Mouse (Mus musculus) liver, embryonic 13.5 days (tissue): ENCODE data around the gene Gna15. TPM values are rescaled to one million over a fixed set of nuclear protein-coding genes. Genes with fewer than 3 reads are reported as not detected.

Source experiments
- ATAC-seq: fragments of 200-750 bp; cut with Nextera tagmentation; 2 replicates; pipeline ENCODE4 v1.8.0; 2017; ENCODE audit warnings: low read depth, mild to moderate bottlenecking, moderate number of reproducible peaks, moderate library complexity
- DNase-seq: peaks from one replicate; pipeline ENCODE4 v3.0.0; 2022
- H3K27ac ChIP-seq: fragments of 300-500 bp; sonication (generic); 2 replicates; pipeline ENCODE4 v1.5.1; 2015; ENCODE audit warnings: moderate library complexity, mild to moderate bottlenecking, inconsistent platforms
- H3K27me3 ChIP-seq: fragments of 300-500 bp; sonication (generic); 2 replicates; pipeline ENCODE4 v1.6.1; 2015; ENCODE audit warnings: mild to moderate bottlenecking, inconsistent platforms
- H3K36me3 ChIP-seq: fragments of 300-500 bp; sonication (generic); 2 replicates; pipeline ENCODE4 v1.6.1; 2015; ENCODE audit warnings: mild to moderate bottlenecking, inconsistent platforms
- H3K4me1 ChIP-seq: fragments of 300-500 bp; sonication (generic); replicated peaks from 2 replicates; pipeline ENCODE4 v1.6.1; 2015; ENCODE audit warnings: inconsistent platforms
- H3K4me2 ChIP-seq: fragments of 300-500 bp; sonication (generic); 2 replicates; pipeline ENCODE4 v1.6.1; 2015; ENCODE audit warnings: inconsistent platforms, mild to moderate bottlenecking, moderate library complexity
- H3K4me3 ChIP-seq: fragments of 300-500 bp; sonication (generic); replicated peaks from 2 replicates; pipeline ENCODE4 v1.5.1; 2015; ENCODE audit warnings: mild to moderate bottlenecking, inconsistent platforms
- H3K9ac ChIP-seq: fragments of 300-500 bp; sonication (generic); 2 replicates; pipeline ENCODE4 v1.6.1; 2015; ENCODE audit warnings: mild to moderate bottlenecking, inconsistent platforms
- H3K9me3 ChIP-seq: fragments of 300-500 bp; sonication (generic); replicated peaks from 2 replicates; pipeline ENCODE4 v1.6.1; 2016; ENCODE audit warnings: inconsistent platforms
- WGBS: fragments of 180-500 bp; shearing (Covaris S2); methylation state at CpG from one replicate; pipeline ENCODE4 v1.1.7; 2015; ENCODE audit not compliant: insufficient replicate concordance; 5-methylcytosine and 5-hydroxymethylcytosine counted together
- polyA plus RNA-seq: library from polyadenylated mRNA; unstranded; fragments of >200 nt; fragmentation: Nextera tagmentation; extraction: Ambion mirVana; gene quantifications from 2 replicates; pipeline ENCODE4 v1.2.1, GENCODE M21; 2015

The Gna15 gene
- polyA plus RNA-seq, 1 experiment from 2014 or later = 7.2 TPM

DNA sequence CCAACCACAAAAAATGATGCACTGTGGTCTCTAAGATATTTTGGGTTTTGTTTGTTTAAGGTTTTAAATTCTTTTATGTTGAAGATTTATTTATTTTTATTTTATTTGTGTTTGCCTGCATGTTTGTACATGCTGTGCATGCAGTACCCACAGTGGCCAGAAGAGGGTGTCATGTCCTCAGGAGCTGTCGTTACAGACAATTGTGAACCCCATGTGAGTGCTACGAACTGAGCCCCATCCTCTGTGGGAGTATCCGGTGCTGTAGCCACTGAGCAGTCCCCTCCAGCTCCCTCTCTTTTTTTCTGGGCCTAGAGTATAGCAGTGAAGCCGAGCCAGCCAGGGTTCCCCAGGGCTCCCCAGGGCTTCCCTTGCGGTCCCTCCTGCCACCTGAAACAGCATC is 29.2 kb upstream of the Gna15 start:
- Histone ChIP-seq H3K4me3 (no peak overlapping the region), H3K9me3 (no peaks in the 10 kb centered on the region), H3K36me3 (no peaks in the 10 kb centered on the region), H3K9ac (no peak overlapping the region), H3K27me3 (no peaks in the 10 kb centered on the region), H3K4me2 (no peak overlapping the region), H3K4me1 (peaks cover 17% of the 10 kb centered on the region), H3K27ac (no peak overlapping the region)
- no peak for DNase-seq
- ATAC-seq = no peak
- 74% methylated on average over 5 of the region's 5 CpGs for WGBS

DNA sequence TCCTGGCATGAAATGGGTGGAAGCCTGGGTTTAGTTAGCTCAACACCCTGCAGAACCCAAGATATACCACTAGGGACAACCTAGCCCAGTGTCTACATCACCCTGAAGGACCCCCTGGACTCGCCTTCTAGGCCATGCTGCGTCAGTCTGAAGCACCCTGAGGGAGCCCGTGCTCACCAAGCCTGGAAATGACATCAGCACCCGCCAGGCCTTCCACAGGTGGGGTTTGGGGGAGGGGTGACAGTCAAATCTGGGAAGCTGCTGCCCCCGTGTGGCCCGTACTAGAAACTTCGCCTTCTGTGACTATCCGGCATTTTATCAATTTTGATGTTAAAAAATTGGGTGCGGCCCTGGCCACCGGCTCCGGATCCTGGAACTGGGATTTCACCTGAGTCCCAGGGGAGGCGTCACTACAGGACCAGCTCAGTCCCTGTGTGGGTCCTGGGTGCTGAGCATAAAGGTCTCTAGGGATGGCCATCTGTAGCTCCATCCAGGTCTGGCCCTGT is 27.6 kb upstream of the Gna15 start:
- WGBS = 2% methylated on average over 12 of the region's 12 CpGs

DNA sequence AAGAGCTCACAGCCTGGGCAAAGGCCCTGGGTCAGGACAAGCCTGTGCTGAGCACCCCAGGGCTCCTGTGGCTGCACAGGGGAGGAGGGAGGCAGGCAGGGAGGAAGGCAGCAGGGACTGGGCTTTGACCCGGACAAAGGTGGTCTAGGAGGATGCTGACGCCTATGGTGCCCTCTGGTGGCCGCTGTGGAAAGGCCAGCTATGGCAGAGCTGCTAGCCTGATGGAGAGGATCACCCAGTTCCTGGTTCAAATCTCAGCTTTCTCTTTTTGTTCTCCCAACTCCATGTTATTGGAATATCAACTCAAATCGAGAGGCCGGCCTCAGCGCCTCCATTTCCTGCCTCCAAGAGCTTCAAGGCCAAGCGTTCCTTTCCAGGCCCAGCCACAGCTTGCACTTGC is 26.2 kb upstream of the Gna15 start:
- no peak overlapping the region for H3K4me2 ChIP-seq
- peaks cover 38% of the 10 kb centered on the region for H3K4me1 ChIP-seq
- no peaks in the 10 kb centered on the region for H3K27me3 ChIP-seq
- no peak overlapping the region for H3K4me3 ChIP-seq
- ATAC-seq = no peak
- WGBS = 12% methylated on average over 7 of the region's 7 CpGs
- H3K36me3 ChIP-seq = no peaks in the 10 kb centered on the region
- H3K27ac ChIP-seq = no peak overlapping the region
- peak; percentile 65 for DNase-seq
- no peaks in the 10 kb centered on the region for H3K9me3 ChIP-seq
- H3K9ac ChIP-seq = no peak overlapping the region

More for the DNA sequence above, 27.6 kb upstream of the Gna15 start:
- Histone ChIP-seq H3K36me3 (no peaks in the 10 kb centered on the region), H3K9me3 (no peaks in the 10 kb centered on the region), H3K4me2 (peak overlapping the region; percentile 5; the same call in 1 of the 2 replicates), H3K27me3 (no peaks in the 10 kb centered on the region), H3K27ac (peak overlapping the region; percentile 29), H3K4me3 (no peak overlapping the region), H3K4me1 (peaks cover 24% of the 10 kb centered on the region), H3K9ac (peak overlapping the region; percentile 39; the same call in 1 of the 2 replicates)
- ATAC-seq (peak; percentile 64), DNase-seq (peak; percentile 61)

DNA sequence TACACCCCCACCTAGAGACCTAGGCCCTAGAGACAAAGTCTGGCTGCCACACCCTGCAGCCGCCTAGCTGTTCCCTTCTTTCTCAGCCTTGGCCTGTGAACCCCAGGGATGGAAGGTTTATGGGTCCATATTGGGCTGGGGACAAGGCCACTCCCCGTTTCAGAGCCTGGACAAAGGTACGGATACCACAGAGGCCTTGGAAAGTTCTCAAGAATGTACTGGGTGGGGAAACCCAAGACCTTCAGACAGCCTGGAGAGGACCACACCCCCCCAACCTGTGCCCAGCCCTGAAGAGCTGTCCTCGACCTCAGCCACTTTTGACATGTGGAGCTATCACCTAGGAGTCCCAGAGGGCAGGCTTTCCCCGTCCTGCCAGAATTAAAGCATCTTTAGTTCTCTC is 24.9 kb upstream of the Gna15 start:
- H3K4me2 ChIP-seq = no peak overlapping the region
- 65% methylated on average over 5 of the region's 5 CpGs for WGBS
- peaks cover 45% of the 10 kb centered on the region for H3K4me1 ChIP-seq
- H3K27me3 ChIP-seq = no peaks in the 10 kb centered on the region
- H3K4me3 ChIP-seq = no peak overlapping the region
- H3K36me3 ChIP-seq = no peaks in the 10 kb centered on the region
- ATAC-seq = no peak
- no peak overlapping the region for H3K27ac ChIP-seq
- no peak for DNase-seq
- H3K9ac ChIP-seq = no peak overlapping the region
- no peaks in the 10 kb centered on the region for H3K9me3 ChIP-seq

DNA sequence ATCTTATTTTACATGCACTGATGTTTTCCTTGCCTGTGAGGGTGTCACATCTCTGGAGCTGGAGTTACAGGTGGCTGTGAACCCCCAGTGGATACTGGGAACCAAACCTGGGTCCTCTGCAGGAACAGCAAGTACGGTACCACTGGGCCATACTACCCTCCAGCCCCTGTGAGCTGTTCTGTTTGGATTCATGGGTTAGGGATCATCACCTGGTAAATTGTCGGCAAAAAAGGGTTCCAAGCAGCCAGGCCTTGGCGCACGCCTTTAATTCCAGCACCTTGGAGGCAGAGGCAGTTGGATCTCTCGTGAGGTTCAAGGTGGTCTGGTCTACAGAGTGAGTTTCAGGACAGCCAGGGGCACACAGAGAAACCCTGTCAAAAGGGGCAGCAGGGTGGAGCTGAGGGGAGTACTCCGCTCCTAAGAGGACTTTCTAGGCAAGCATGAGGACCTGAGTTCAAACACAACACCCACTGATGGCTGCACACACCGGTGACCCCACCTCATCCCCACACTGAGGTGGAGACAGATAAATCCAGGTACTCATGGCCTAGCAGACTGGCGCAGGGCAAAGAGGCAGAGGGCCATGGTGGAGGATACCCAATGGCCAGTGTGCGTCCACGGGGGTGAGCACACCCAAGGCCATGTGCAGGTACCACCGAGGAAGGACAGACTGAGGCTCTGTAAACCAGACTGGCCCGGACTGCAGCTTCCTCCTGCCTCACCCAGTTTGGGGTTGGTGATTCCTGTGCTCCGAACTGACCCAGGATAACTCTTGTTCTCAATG is 23.0 kb upstream of the Gna15 start:
- H3K27me3 ChIP-seq = no peaks in the 10 kb centered on the region
- no peak overlapping the region for H3K4me3 ChIP-seq
- H3K4me1 ChIP-seq = peaks cover 64% of the 10 kb centered on the region
- no peak for DNase-seq
- peak overlapping the region; percentile 62 for H3K9ac ChIP-seq
- no peaks in the 10 kb centered on the region for H3K9me3 ChIP-seq
- peak overlapping the region; percentile 93 for H3K27ac ChIP-seq
- 81% methylated on average over 13 of the region's 13 CpGs for WGBS
- no peak for ATAC-seq
- peak overlapping the region; percentile 97 for H3K4me2 ChIP-seq
- peaks cover 6% of the 10 kb centered on the region; the same call in 1 of the 2 replicates for H3K36me3 ChIP-seq

DNA sequence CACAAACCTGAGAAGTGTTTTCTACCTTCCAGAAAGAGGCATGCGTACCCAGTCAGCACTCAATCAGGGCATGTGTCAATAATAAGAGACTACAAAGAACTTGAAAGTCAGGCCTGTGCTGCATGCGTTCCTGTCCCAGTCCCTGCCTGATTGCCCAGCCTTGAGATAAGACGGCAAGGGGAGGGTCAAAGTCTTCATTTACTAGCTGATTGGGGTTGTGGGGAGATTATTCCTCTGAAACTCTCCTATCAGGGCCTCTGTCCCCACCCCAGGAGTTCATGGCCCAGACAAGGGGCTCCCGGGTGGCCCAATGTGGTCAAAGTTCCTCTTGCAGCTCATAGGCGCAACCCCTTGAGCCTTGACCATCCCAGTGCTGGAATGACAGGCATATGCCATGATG is 22.3 kb upstream of the Gna15 start:
- Histone ChIP-seq H3K9ac (peak overlapping the region; percentile 62), H3K4me2 (peak overlapping the region; percentile 97), H3K36me3 (peaks cover 10% of the 10 kb centered on the region; the same call in 1 of the 2 replicates), H3K4me3 (no peak overlapping the region), H3K27me3 (no peaks in the 10 kb centered on the region), H3K4me1 (peaks cover 64% of the 10 kb centered on the region), H3K9me3 (no peaks in the 10 kb centered on the region), H3K27ac (peak overlapping the region; percentile 93)
- 10% methylated on average over 5 of the region's 5 CpGs for WGBS
- ATAC-seq = peak; percentile 47
- DNase-seq = peak; percentile 63

DNA sequence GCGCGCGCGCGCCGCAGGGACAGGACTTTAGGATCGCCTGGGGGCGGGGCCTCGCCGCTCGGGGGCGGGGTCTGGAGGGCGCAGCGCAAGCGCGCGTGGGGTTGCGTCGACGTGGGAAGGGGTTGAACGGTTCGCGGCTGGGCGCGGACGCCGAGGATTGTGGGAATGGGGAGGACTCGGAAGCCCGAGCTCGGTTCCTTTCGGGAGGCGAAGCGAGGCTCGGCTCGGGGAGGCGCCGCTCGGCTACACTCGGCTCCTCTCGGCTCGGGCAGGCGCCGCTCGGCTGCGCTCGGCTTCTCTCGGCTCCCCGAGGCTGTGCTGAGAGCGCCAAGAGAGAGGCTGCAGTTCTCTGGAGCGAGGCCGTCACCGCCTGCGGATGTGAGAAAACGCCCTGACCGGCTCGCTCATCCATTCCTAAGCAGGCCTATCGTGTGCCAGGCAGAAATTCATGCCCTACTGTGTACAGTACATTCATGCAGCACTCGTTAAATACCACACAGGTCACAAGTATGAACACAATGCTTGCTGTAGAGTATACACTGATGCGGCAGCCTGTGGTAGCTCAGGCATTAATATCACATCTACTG is 21.2 kb upstream of the Gna15 start, which contains the start of gene Gna11:
TSS of gene Gna11 (minus strand) at position 30 of the 587 bp plus-strand sequence.
- no peaks in the 10 kb centered on the region for H3K27me3 ChIP-seq
- ATAC-seq (peak; percentile 86), DNase-seq (peak; percentile 99)
- peak within 1 kb of the TSS; percentile 97 for H3K4me2 ChIP-seq
- peaks cover 61% of the 10 kb centered on the region for H3K4me1 ChIP-seq
- no peaks in the 10 kb centered on the region for H3K9me3 ChIP-seq
- WGBS = 2% methylated on average over 57 of the region's 59 CpGs
- peak within 1 kb of the TSS; percentile 93 for H3K27ac ChIP-seq
- peak within 1 kb of the TSS; percentile 90 for H3K9ac ChIP-seq
- H3K4me3 ChIP-seq = peak within 1 kb of the TSS; percentile 85
- H3K36me3 ChIP-seq = peaks cover 15% of the 10 kb centered on the region

DNA sequence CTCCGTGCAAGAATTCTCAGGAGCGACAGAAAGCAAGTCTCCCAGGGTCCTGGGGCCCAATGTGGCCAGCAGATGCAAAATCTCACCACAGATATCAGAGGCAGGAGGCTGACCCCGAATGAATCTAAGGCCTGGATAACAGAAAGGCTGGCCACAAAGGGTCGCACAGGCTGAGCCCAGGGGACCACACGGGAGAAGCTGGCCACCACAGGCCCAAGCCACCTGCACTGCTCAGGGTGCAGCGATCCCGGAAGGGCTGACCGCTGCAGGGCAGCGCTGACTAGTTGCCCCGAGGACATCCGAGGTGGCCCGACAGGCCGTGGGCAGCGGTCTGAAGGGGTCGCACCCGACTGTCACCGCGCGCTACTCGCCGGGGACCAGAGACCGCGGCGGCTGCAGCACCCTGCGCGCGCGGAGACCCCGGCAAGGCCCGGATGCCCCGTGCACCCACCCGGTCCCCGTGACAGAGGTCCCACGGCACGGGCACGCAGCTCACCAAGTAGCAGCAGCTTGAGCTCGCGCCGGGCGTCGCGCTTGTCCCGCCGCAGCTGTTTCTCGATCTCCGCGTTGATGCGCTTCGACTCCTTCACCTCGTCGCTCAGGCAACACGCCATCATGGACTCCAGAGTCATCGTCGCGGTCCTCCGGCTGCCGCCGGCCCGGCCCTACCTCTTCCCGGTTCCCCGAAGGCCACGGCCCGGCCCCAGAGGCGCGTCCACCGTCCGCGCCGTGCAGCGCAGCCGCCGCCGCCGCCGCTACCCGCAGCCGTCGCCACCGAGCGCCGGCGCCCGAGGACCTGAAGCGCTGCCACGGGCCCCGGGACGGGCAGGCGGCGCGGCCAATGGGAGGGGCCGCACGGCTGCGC is 20.5 kb upstream of the Gna15 start:
- peak overlapping the region; percentile 85 for H3K4me3 ChIP-seq
- H3K9ac ChIP-seq = peak overlapping the region; percentile 90
- DNase-seq (no peak), ATAC-seq (peak; percentile 4; the same call in 1 of the 2 replicates)
- peak overlapping the region; percentile 97 for H3K4me2 ChIP-seq
- H3K9me3 ChIP-seq = no peaks in the 10 kb centered on the region
- peaks cover 61% of the 10 kb centered on the region for H3K4me1 ChIP-seq
- H3K27ac ChIP-seq = peak overlapping the region; percentile 93
- WGBS = under 1% methylated on average over 93 of the region's 93 CpGs
- H3K36me3 ChIP-seq = peaks cover 21% of the 10 kb centered on the region
- no peaks in the 10 kb centered on the region for H3K27me3 ChIP-seq

DNA sequence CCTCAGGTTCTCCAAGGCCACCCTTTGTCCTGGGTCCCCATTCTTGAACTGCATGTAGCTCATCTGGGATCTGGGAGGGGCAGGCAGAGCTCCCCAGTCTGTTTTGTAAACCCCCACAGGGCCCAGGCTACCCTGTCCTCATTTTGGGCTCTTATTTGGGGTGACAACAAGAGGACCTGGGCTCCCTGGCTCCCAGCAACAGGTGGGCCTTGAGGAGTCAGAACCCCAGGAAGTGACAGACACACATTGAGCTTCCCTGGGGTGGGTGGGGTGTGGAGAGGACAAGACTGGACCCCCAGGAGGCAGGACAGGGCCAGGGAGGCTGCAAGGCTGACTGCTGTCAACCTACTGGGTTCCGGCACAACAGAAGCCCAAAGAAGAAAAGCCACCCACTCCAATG is 19.6 kb upstream of the Gna15 start:
- Histone ChIP-seq H3K9me3 (no peaks in the 10 kb centered on the region), H3K27ac (peak overlapping the region; percentile 93; the same call in 1 of the 2 replicates), H3K27me3 (no peaks in the 10 kb centered on the region), H3K36me3 (peaks cover 29% of the 10 kb centered on the region), H3K4me1 (peaks cover 67% of the 10 kb centered on the region), H3K4me2 (peak overlapping the region; percentile 97), H3K9ac (peak overlapping the region; percentile 90), H3K4me3 (peak overlapping the region; percentile 85)
- ATAC-seq (no peak), DNase-seq (no peak)
- 82% methylated on average over 1 of the region's 1 CpGs for WGBS

DNA sequence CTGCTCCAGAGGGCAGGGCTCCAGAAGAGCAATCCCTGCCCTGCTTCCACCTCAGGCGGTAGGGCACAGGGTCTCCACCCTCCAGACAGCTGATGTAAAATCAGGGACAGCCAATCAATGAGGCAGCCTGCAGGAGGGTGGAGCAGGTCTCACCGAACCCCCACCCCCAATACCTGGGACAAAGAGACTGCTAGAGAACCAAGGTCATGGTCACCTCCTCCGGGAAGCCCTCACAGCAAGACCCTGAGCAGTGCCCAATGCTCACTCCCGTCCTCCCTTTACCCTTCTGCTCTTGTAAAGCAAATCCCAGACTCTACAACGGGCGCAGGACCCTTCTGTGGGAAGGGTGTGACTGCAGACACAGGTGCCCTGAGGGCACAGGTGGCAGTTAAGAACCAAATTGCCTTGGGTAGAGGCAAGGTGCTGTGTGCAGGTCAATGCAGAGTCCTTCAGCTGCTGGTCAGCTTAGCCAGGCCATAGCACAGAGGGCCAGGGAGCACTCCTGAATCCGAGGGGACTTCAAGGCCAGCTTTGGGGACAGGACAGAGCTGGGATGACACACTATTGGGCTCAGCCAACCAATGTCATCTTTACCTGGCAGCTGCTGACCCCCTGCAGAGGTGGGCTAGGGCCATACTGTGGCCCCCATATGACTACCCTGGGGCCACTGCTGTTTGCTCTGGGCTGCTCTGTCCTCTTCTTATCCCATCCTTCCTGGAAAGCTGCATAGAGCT is 18.9 kb upstream of the Gna15 start:
- 71% methylated on average over 7 of the region's 7 CpGs for WGBS
- Histone ChIP-seq H3K27me3 (no peaks in the 10 kb centered on the region), H3K36me3 (peaks cover 32% of the 10 kb centered on the region), H3K27ac (peak overlapping the region; percentile 66; the same call in 1 of the 2 replicates), H3K4me2 (peak overlapping the region; percentile 97), H3K4me3 (peak overlapping the region; percentile 85), H3K9me3 (no peaks in the 10 kb centered on the region), H3K4me1 (peaks cover 70% of the 10 kb centered on the region), H3K9ac (peak overlapping the region; percentile 90)
- no peak for DNase-seq
- ATAC-seq = no peak
